Mouse (Mus musculus) spleen, postnatal 0 days (tissue): ENCODE measurements around the gene Rpl15. TPM values are rescaled to one million over a fixed set of nuclear protein-coding genes. Genes with fewer than 3 reads are reported as not detected.

Source experiments
- polyA plus RNA-seq: library from polyadenylated mRNA; unstranded; fragments of >200 nt; fragmentation: Nextera tagmentation; extraction: Ambion mirVana; gene quantifications from 2 replicates; pipeline ENCODE4 v1.2.1, GENCODE M21; 2015

Rpl15 gene
- 392 and 401 TPM in 2 replicates for polyA plus RNA-seq

DNA sequence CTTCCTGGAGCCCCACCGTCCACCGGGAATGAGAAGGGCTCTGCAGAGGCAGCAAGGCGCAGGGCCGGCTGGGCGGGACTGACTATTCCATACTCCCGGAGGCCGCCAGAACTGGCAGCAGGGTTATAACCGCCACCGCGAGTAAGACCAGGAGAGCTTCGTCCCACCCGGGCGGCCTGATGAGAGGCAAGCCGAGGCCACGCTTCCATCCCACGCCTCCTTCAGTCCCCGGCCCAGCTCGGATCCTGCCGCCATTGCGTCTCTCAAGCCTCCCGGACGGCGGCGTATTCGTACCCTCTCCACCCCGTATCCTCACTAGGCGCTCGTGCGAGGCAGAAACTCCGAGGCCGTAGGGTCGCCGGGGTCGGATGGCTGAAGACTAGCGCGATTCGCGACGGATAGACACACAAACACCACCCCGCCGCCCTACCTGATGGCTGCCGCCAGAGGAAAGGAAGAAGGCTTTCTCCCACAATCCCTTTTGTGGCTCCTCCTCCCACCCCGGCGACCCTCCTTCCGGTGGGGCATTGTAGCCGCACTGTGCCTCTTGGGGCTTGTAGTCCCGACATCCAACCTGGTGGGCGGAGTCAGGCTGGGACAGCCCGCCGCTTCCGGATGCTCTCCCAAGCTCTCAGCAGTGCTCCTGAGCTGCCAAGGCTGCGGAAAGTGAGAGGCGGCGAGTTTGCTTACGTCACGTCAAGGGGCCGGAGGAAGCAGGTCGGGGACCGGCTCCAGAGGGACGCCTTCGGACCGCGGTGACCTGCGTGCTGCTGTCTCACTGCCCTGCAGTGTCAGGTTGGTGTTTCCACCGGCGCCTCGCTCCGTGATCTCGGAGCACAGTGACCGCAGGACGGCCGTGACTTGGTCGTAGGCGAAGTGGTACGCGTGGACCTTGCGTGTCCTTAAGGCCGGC, at the start of gene Rpl15, which contains the start of gene Nkiras1:
Rpl15 (minus strand) TSS at position 863 of the 913 bp plus-strand sequence.
Nkiras1 (plus strand) TSS at position 608 of the 913 bp plus-strand sequence.

DNA sequence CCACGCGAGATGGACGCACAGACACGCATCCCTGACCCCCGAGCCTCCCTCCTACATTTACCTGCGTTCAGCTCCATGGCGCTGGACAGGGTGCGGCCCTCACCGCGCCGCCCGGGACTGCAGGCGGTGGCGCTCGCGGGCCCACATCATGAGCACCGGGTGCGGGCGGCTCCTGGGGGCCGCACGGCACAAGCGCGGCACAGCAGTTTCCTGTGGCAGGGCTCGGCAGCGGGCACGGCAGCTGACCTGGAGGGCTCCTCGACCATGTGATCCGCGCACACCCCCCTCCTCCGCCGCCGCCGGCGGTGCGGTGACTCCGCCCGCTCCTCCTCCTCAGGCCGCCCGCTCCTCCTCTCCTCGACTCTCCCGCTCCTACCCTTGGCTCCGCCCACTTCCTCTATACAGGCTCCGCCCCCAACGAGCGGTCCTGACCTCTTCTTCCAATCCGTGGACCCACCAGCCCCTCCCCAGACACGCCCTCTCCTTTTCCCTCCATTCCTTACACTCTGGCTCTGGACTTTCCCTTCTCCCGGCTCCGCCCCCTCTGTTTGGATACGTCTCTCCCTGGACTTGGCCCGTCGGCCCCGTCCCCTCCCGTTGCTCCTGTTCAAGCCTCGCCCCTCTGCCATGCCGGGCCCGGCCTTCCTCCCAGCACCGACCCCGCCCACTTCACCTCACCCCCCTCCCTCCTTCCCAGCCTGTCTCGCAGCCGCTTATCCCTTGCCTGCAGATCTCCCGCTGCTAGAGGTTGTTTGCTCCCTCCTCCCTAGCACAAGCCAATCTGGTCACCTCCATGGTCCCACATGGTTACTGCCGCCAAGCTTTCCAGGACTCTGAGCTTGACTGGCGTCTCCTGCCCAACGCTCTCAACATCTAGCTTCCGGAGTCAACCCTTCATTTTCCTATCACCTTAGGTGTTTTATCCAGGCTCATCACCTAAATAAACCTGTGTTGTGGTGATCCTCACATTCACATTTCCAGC, 32.1 kb downstream of the Rpl15 start, which contains the start of gene Nr1d2:
Nr1d2 (minus strand) TSS at position 378 of the 982 bp plus-strand sequence.

Other genes starting within 250 kb of the Rpl15 start
- 2.9 and 4.0 TPM in 2 replicates for gene Nr1d2, start 32.3 kb downstream of the Rpl15 start, polyA plus RNA-seq
- 8.8 TPM in 2 replicates for gene Nkiras1, start 255 bp downstream of the Rpl15 start, polyA plus RNA-seq
- gene Ube2e1, start 60.5 kb upstream of the Rpl15 start, polyA plus RNA-seq, result 51.8 and 61.5 TPM in 2 replicates